Mouse (Mus musculus): ENCODE data around the gene Bbs12. TPM values are rescaled to one million over a fixed set of nuclear protein-coding genes. Genes with fewer than 3 reads are reported as not detected.

The Bbs12 gene
- polyA plus RNA-seq, 1 experiment = 1.5 TPM

- H3K4me3 ChIP-seq (ENCODE audit: insufficient read depth, low read depth, low read length) = no peak overlapping the region
- H3K27ac ChIP-seq (ENCODE audit: insufficient read depth, low read depth, low read length) = no peak overlapping the region
- no peaks in the 10 kb centered on the region for H3K27me3 ChIP-seq (replicated peaks; ENCODE audit: control insufficient read depth, insufficient read depth, low read length)
- DNase-seq = no peak
- TF ChIP-seq CTCF (conservative IDR thresholded peaks at IDR 0.05; ENCODE audit: insufficient read depth, insufficient read length, low read depth, low read length) (no peak), POLR2A (IDR thresholded peaks at IDR 0.05; ENCODE audit: low read depth, low read length) (no peak)
- H3K4me1 ChIP-seq (ENCODE audit: control insufficient read depth, insufficient read depth, low read length) = no peaks in the 10 kb centered on the region
- 67% methylated on average over 3 of the region's 3 CpGs for WGBS
- no peaks in the 10 kb centered on the region for H3K36me3 ChIP-seq (ENCODE audit: control insufficient read depth, insufficient read depth, low read length)
These were observed 12.9 kb upstream of the Bbs12 start for GRCm38 (mm10) chr3:37299470-37299869.

- Histone ChIP-seq H3K4me1 (ENCODE audit: control insufficient read depth, insufficient read depth, low read length) (no peaks in the 10 kb centered on the region), H3K4me3 (ENCODE audit: insufficient read depth, low read depth, low read length) (no peak overlapping the region), H3K27me3 (replicated peaks; ENCODE audit: control insufficient read depth, insufficient read depth, low read length) (no peaks in the 10 kb centered on the region), H3K27ac (ENCODE audit: insufficient read depth, low read depth, low read length) (no peak overlapping the region), H3K36me3 (ENCODE audit: control insufficient read depth, insufficient read depth, low read length) (no peaks in the 10 kb centered on the region)
- WGBS = 46% methylated on average over 12 of the region's 12 CpGs
- TF ChIP-seq CTCF (conservative IDR thresholded peaks at IDR 0.05; ENCODE audit: insufficient read depth, insufficient read length, low read depth, low read length) (peak; percentile 70), POLR2A (IDR thresholded peaks at IDR 0.05; ENCODE audit: low read depth, low read length) (no peak)
- DNase-seq = peak; percentile 44
These were observed 9.7 kb upstream of the Bbs12 start for GRCm38 (mm10) chr3:37302685-37303084.

- no peak for TF ChIP-seq POLR2A (IDR thresholded peaks at IDR 0.05; ENCODE audit: low read depth, low read length)
- TF ChIP-seq CTCF (conservative IDR thresholded peaks at IDR 0.05; ENCODE audit: insufficient read depth, insufficient read length, low read depth, low read length) = no peak
- DNase-seq = no peak
- Histone ChIP-seq H3K4me1 (ENCODE audit: control insufficient read depth, insufficient read depth, low read length) (no peaks in the 10 kb centered on the region), H3K4me3 (ENCODE audit: insufficient read depth, low read depth, low read length) (no peak overlapping the region), H3K36me3 (ENCODE audit: control insufficient read depth, insufficient read depth, low read length) (no peaks in the 10 kb centered on the region), H3K27ac (ENCODE audit: insufficient read depth, low read depth, low read length) (no peak overlapping the region), H3K27me3 (replicated peaks; ENCODE audit: control insufficient read depth, insufficient read depth, low read length) (no peaks in the 10 kb centered on the region)
- WGBS = 74% methylated on average over 8 of the region's 8 CpGs
These were observed 8.8 kb upstream of the Bbs12 start for GRCm38 (mm10) chr3:37303392-37304139.

GRCm38 (mm10) chr3:37311897-37312369, 421 bp upstream of the Bbs12 start:
- H3K27ac ChIP-seq (ENCODE audit: insufficient read depth, low read depth, low read length) = no peak overlapping the region
- no peaks in the 10 kb centered on the region for H3K36me3 ChIP-seq (ENCODE audit: control insufficient read depth, insufficient read depth, low read length)
- no peak for TF ChIP-seq CTCF (conservative IDR thresholded peaks at IDR 0.05; ENCODE audit: insufficient read depth, insufficient read length, low read depth, low read length)
- TF ChIP-seq POLR2A (IDR thresholded peaks at IDR 0.05; ENCODE audit: low read depth, low read length) = no peak
- WGBS = 2% methylated on average over 10 of the region's 10 CpGs
- no peaks in the 10 kb centered on the region for H3K27me3 ChIP-seq (replicated peaks; ENCODE audit: control insufficient read depth, insufficient read depth, low read length)
- no peaks in the 10 kb centered on the region; the same call in 1 of the 2 replicates for H3K4me1 ChIP-seq (ENCODE audit: control insufficient read depth, insufficient read depth, low read length)
- peak overlapping the region; percentile 79 for H3K4me3 ChIP-seq (ENCODE audit: insufficient read depth, low read depth, low read length)
- no peak for DNase-seq

- TF ChIP-seq CTCF (conservative IDR thresholded peaks at IDR 0.05; ENCODE audit: insufficient read depth, insufficient read length, low read depth, low read length) (no peak), POLR2A (IDR thresholded peaks at IDR 0.05; ENCODE audit: low read depth, low read length) (no peak)
- Histone ChIP-seq H3K4me3 (ENCODE audit: insufficient read depth, low read depth, low read length) (no peak overlapping the region), H3K27me3 (replicated peaks; ENCODE audit: control insufficient read depth, insufficient read depth, low read length) (no peaks in the 10 kb centered on the region), H3K4me1 (ENCODE audit: control insufficient read depth, insufficient read depth, low read length) (no peaks in the 10 kb centered on the region; the same call in 1 of the 2 replicates), H3K27ac (ENCODE audit: insufficient read depth, low read depth, low read length) (peak overlapping the region; percentile 55; the same call in 1 of the 2 replicates), H3K36me3 (ENCODE audit: control insufficient read depth, insufficient read depth, low read length) (no peaks in the 10 kb centered on the region)
- DNase-seq = peak; percentile 14
- 31% methylated on average over 1 of the region's 1 CpGs for WGBS
These were observed 1.0 kb downstream of the Bbs12 start for GRCm38 (mm10) chr3:37313371-37313770.

- DNase-seq = peak; percentile 65
- Histone ChIP-seq H3K36me3 (ENCODE audit: control insufficient read depth, insufficient read depth, low read length) (no peaks in the 10 kb centered on the region), H3K27ac (ENCODE audit: insufficient read depth, low read depth, low read length) (no peak overlapping the region), H3K4me3 (ENCODE audit: insufficient read depth, low read depth, low read length) (no peak overlapping the region), H3K27me3 (replicated peaks; ENCODE audit: control insufficient read depth, insufficient read depth, low read length) (no peaks in the 10 kb centered on the region), H3K4me1 (ENCODE audit: control insufficient read depth, insufficient read depth, low read length) (no peaks in the 10 kb centered on the region; the same call in 1 of the 2 replicates)
- WGBS = 83% methylated on average over 1 of the region's 1 CpGs
- TF ChIP-seq CTCF (conservative IDR thresholded peaks at IDR 0.05; ENCODE audit: insufficient read depth, insufficient read length, low read depth, low read length) = no peak
- no peak for TF ChIP-seq POLR2A (IDR thresholded peaks at IDR 0.05; ENCODE audit: low read depth, low read length)
These were observed 3.9 kb downstream of the Bbs12 start for GRCm38 (mm10) chr3:37316233-37316632.

- H3K27me3 ChIP-seq (replicated peaks; ENCODE audit: control insufficient read depth, insufficient read depth, low read length) = no peaks in the 10 kb centered on the region
- no peaks in the 10 kb centered on the region for H3K36me3 ChIP-seq (ENCODE audit: control insufficient read depth, insufficient read depth, low read length)
- 38% methylated on average over 3 of the region's 3 CpGs for WGBS
- no peak overlapping the region for H3K27ac ChIP-seq (ENCODE audit: insufficient read depth, low read depth, low read length)
- TF ChIP-seq CTCF (conservative IDR thresholded peaks at IDR 0.05; ENCODE audit: insufficient read depth, insufficient read length, low read depth, low read length) (no peak), POLR2A (IDR thresholded peaks at IDR 0.05; ENCODE audit: low read depth, low read length) (no peak)
- no peaks in the 10 kb centered on the region for H3K4me1 ChIP-seq (ENCODE audit: control insufficient read depth, insufficient read depth, low read length)
- H3K4me3 ChIP-seq (ENCODE audit: insufficient read depth, low read depth, low read length) = no peak overlapping the region
- DNase-seq = peak; percentile 21
These were observed 12.0 kb downstream of the Bbs12 start for GRCm38 (mm10) chr3:37324310-37324709.

All from kidney, adult 2 months (tissue).